Mouse (Mus musculus) heart, postnatal 0 days (tissue): ENCODE data around the gene Hoxa5.

Experiments
- CTCF ChIP-seq: IDR thresholded peaks from 2 replicates; pipeline ENCODE4 v1.5.1; 2016; ENCODE audit warnings: antibody characterized with exemption, control low read depth, low read depth
- EP300 ChIP-seq: IDR thresholded peaks from 2 replicates; pipeline ENCODE4 v1.6.1; 2016; ENCODE audit warnings: antibody characterized with exemption, low read depth

GRCm38 (mm10) chr6:52180213-52180710 lies 24.1 kb downstream of the Hoxa5 start:
- TF ChIP-seq CTCF, result no peak
- TF ChIP-seq EP300, result no peak
